Mouse (Mus musculus) kidney, adult 2 months (tissue): ENCODE measurements around the gene Tmem30a.

ENCODE experiments used
- CTCF ChIP-seq: fragments of 200-500 bp; conservative IDR thresholded peaks from 2 replicates; pipeline ENCODE4 v1.5.1; 2011; ENCODE audit warnings: low read depth, mild to moderate bottlenecking, control low read depth, low read length, moderate library complexity, mixed read lengths; ENCODE audit not compliant: insufficient read depth, insufficient read length
- POLR2A ChIP-seq: fragments of 200-500 bp; IDR thresholded peaks from one replicate; pipeline ENCODE4 v1.6.1; 2011; ENCODE audit warnings: low read depth, low read length, control low read depth

- TF ChIP-seq POLR2A, result no peak
- no peak for TF ChIP-seq CTCF
Measured at GRCm38 (mm10) chr9:79830874-79831273, 37.6 kb upstream of the Tmem30a start.
